Mouse (Mus musculus) megakaryocyte, embryonic 14.5 days (primary cell): ENCODE measurements around the gene Nsun6. TPM values are rescaled to one million over a fixed set of nuclear protein-coding genes. Genes with fewer than 3 reads are reported as not detected.

Experiments
- H3K27me3 ChIP-seq: replicated peaks from 2 replicates; pipeline ENCODE3; 2012; ENCODE audit warnings: inconsistent platforms
- H3K36me3 ChIP-seq: replicated peaks from 2 replicates; pipeline ENCODE3; 2012; ENCODE audit warnings: low read length, inconsistent platforms, mixed read lengths
- H3K4me1 ChIP-seq: 2 replicates; pipeline ENCODE4 v1.6.1; 2012; ENCODE audit warnings: inconsistent platforms
- H3K4me3 ChIP-seq: replicated peaks from 2 replicates; pipeline ENCODE3; 2012; ENCODE audit warnings: moderate library complexity, mild to moderate bottlenecking, inconsistent platforms
- H3K9me3 ChIP-seq: 2 replicates; pipeline ENCODE4 v1.6.1; 2012; ENCODE audit warnings: inconsistent platforms
- FLI1 ChIP-seq: IDR thresholded peaks from 2 replicates; pipeline ENCODE4 v1.6.1; 2012; ENCODE audit warnings: low read length, inconsistent platforms, mixed read lengths
- GATA1 ChIP-seq: IDR thresholded peaks from 3 replicates; pipeline ENCODE4 v1.6.1; 2012; ENCODE audit warnings: mixed read lengths, low read length, inconsistent platforms, borderline replicate concordance
- polyA plus RNA-seq: library from polyadenylated mRNA; stranded (reverse); fragments of >175 nt; gene quantifications from 2 replicates; pipeline ENCODE4 v1.2.3, GENCODE M21; 2012; ENCODE audit warnings: low replicate concordance; ENCODE audit not compliant: insufficient read depth

The Nsun6 gene
- polyA plus RNA-seq, 1 experiment = 0.17 TPM

DNA sequence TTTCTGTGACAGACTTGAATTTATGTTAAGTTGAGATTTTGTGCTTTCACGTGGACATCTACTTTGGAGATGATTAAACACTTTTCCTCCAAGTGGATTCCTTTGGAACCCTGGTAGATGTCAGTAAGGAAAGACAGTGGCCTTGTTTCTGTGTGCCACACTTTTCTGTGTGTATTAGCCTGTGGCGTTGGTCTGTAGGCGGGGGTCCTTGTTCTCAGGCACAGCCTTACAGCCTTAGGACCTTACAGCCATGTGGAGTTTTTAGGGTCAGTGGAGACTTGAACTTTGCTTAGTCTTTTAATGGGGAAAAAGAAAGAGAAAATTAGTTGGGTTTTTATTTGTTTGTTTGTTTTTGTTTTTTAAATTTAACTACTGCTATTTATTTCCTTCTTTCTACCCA is 6.0 kb upstream of the Nsun6 start:
- peaks cover 11% of the 10 kb centered on the region for H3K36me3 ChIP-seq
- no peak overlapping the region for H3K4me3 ChIP-seq
- TF ChIP-seq FLI1 (no peak), GATA1 (no peak)
- no peaks in the 10 kb centered on the region for H3K9me3 ChIP-seq
- H3K4me1 ChIP-seq = peaks cover 33% of the 10 kb centered on the region
- no peaks in the 10 kb centered on the region for H3K27me3 ChIP-seq

DNA sequence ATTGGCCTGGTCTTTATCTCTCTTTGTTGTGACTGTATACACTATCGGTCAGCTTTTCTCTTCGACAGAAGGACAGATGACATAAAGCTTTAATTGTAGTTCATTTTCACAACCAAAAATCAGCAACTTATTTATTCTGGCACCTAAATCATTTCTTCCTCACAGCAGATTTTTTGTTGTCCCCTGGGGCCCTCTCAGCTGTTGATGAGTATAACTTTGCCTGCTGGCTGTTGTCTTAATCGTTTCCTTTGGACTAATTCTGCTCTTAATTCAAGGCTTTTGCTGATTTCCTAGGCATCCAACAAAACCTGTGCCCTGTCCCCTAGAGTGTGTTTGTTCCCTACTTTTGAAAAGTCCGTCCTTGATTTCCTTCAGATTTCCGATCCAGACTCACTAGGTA is 3.4 kb upstream of the Nsun6 start:
- Histone ChIP-seq H3K4me3 (no peak overlapping the region), H3K27me3 (no peaks in the 10 kb centered on the region), H3K9me3 (no peaks in the 10 kb centered on the region), H3K4me1 (peaks cover 24% of the 10 kb centered on the region), H3K36me3 (no peaks in the 10 kb centered on the region)
- TF ChIP-seq FLI1 = no peak
- no peak for TF ChIP-seq GATA1

DNA sequence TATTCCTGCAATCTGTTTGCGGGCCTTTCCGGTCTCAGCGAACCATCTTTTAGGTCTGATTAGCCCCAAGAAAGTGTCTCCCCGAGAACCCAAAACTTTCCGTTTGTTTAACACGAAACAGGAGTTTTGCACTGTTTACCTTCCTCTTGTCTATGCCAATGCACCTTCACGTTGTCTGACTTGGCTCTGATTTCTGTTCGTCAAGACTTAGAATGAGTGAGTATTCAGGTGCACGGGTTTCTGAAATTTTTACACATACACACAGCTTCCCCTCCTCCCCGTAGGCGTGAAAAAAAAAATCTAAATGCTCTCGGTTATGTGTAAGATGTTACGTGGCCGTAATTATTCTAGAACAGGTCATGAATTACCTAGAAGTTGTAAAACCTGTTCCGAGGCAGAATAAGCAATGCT is 877 bp upstream of the Nsun6 start:
- no peaks in the 10 kb centered on the region for H3K9me3 ChIP-seq
- H3K27me3 ChIP-seq = no peaks in the 10 kb centered on the region
- peaks cover 29% of the 10 kb centered on the region for H3K4me1 ChIP-seq
- H3K4me3 ChIP-seq = peak overlapping the region; percentile 96
- no peaks in the 10 kb centered on the region for H3K36me3 ChIP-seq
- TF ChIP-seq FLI1 (no peak), GATA1 (no peak)

DNA sequence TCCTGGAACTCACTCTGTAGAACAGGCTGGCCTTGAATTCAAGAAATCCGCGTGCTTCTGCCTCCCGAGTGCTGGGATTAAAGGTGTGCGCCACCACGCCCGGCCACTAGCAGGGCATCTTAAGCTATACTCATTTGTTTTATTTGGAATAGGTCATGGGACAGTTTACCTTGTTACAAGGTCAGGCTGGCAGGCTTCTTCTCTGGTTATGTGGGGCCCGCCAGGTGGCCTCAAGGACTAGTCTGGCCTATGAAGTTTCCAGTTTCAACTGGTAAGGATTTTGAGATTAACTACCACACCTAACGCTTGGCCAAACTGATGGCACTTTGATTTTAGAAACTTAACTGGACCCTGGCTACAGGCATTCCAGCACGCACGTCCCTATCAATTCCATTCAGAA is 373 bp downstream of the Nsun6 start:
- H3K4me1 ChIP-seq = peaks cover 41% of the 10 kb centered on the region
- H3K9me3 ChIP-seq = no peaks in the 10 kb centered on the region
- no peaks in the 10 kb centered on the region for H3K36me3 ChIP-seq
- no peaks in the 10 kb centered on the region for H3K27me3 ChIP-seq
- TF ChIP-seq FLI1 (no peak), GATA1 (no peak)
- H3K4me3 ChIP-seq = peak overlapping the region; percentile 96

DNA sequence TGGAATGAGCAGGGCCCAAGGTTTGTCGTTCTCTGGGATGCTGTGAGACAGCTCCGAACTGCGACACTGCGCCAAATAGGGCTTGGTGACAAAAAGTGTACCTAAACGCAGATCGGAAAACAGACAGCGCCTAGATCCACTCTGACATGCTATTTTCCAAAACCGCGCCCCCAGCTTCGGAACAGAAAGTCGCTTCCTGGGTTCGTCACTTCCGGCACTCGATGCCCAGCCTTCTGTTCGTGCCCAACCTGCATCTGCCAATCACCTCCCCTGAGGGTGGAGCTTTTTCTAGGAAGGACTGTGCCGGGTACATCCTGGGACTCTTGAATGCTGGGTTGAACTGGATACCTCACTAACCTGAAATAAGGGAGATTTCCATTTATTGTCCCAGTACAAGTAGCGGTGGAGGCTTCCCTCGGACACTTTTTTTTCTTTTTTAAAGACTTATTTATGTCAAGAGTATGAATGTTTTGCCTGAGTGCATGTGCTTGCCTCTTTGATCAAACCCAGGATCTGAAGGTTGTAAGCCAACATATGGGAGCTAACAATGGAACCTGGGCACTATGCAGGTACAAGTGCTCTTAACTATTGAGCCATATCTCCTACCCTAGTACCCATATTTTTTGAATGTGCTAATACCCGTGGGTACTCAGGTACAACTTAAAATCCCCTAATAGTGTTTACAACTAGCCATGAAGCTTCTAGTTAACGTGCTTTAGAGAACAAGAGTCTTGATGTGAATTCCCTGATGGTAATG is 5.6 kb downstream of the Nsun6 start, which contains the start of gene Arl5b:
Gene Arl5b (plus strand): TSS at position 279 of the 757 bp plus-strand sequence.
- Histone ChIP-seq H3K27me3 (no peaks in the 10 kb centered on the region), H3K4me3 (peak within 1 kb of the TSS; percentile 96), H3K9me3 (no peaks in the 10 kb centered on the region), H3K36me3 (peaks cover 20% of the 10 kb centered on the region), H3K4me1 (peaks cover 36% of the 10 kb centered on the region)
- peak; percentile 76 for TF ChIP-seq FLI1
- no peak for TF ChIP-seq GATA1

DNA sequence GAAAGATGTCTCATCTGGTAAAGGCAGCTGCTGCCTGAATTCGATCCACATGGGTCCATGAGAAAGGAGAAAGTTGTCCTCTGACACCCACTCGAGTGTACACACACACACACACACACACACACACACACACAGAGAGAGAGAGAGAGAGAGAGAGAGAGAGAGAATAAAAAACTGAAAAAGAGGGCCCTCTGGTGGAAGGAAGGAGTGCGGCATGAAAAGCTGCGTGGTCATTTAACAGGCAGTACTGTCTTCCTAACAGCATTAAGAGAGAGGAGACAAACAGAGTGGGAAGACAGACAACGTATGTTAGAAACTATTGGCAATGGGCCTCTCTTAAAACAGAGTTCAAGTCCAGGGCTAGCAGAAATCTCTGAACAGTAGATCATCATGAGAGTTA is 14.5 kb downstream of the Nsun6 start:
- H3K4me1 ChIP-seq = 0 out of 2 replicates have a peak, but pooled peaks cover 3% of the 10 kb centered on the region
- TF ChIP-seq GATA1 (no peak), FLI1 (no peak)
- no peak overlapping the region for H3K4me3 ChIP-seq
- H3K36me3 ChIP-seq = peaks cover 59% of the 10 kb centered on the region
- no peaks in the 10 kb centered on the region for H3K9me3 ChIP-seq
- no peaks in the 10 kb centered on the region for H3K27me3 ChIP-seq

DNA sequence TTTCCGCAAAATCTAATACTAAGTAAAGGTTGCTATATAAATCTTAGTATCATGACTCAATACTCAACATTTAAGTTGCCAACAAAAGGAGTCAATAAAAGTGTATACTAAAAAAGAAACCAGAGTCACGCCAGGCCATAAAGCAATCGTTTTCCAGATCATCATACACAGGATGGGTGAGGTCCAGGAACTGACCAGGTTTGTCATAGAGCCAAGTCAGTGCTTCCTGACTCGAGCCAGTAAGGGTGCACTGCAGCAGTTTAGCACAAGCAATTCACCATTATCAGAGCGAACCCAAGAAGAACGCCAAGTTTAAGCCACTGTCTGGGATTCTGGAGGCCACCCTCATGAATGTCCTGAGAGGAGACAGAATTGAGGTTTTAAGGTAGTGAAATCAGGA is 16.2 kb downstream of the Nsun6 start:
- Histone ChIP-seq H3K9me3 (no peaks in the 10 kb centered on the region), H3K4me3 (no peak overlapping the region), H3K4me1 (0 out of 2 replicates have a peak, but pooled peaks cover 3% of the 10 kb centered on the region), H3K36me3 (peaks cover 54% of the 10 kb centered on the region), H3K27me3 (no peaks in the 10 kb centered on the region)
- TF ChIP-seq FLI1 (no peak), GATA1 (no peak)

DNA sequence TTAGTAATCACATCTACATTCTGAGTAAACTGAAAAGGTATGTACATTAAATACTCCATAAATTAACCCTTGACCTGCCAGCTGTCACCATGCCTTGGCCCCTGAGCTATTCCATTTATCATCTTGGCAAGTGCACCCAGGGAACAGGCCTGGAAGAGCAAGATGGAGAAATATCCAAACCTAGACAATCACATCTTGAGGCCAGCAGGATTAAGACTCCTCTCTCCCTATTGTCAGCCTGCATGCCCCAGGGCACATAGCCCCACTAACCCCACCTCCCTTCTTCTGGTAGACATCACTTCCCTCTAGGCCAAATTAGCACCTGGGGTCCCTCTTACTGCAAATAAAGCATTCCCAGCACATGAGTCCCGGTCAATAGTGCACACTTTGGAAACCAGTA is 27.1 kb downstream of the Nsun6 start:
- Histone ChIP-seq H3K36me3 (peaks cover 50% of the 10 kb centered on the region), H3K4me3 (no peak overlapping the region), H3K9me3 (no peaks in the 10 kb centered on the region), H3K4me1 (no peaks in the 10 kb centered on the region), H3K27me3 (no peaks in the 10 kb centered on the region)
- TF ChIP-seq GATA1 = no peak
- TF ChIP-seq FLI1 = no peak

DNA sequence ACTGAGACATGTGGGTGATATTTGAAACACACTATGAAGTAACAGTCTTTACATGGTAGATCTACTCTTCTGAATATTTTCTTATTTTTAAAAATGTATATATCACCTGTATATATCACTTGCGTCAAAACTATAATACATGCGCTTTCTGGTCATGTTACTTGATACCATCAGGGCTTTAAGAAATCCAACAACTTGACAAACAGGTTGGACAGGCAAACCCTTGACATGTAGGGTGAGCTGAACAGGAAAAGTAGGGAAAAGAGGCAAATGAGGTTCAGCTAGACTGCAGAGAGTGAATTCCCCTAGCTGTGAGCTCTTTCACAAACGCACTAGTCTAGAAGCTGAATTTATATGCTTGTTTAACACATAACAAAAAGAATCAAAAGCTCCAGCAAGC is 28.1 kb downstream of the Nsun6 start:
- no peaks in the 10 kb centered on the region for H3K9me3 ChIP-seq
- H3K4me3 ChIP-seq = no peak overlapping the region
- no peaks in the 10 kb centered on the region for H3K27me3 ChIP-seq
- H3K36me3 ChIP-seq = peaks cover 41% of the 10 kb centered on the region
- no peaks in the 10 kb centered on the region for H3K4me1 ChIP-seq
- TF ChIP-seq GATA1 (no peak), FLI1 (no peak)

DNA sequence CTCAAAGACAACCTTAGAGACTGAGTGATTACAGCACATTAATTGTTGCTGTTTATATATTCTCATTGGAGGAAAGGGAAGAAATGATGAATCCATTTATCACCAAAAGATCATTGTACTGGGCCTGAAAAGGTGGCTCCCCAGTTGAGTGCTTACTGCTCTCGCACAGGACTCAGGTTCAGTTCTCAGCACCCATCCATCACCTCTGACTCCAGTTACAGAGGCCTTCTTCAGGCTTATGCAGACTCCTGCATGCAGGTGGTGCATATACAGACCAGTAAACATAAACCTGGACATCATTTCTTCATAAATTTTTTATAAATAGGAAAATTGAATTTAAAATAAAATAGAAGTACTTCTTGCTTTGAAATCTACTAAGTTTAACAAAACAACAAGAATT is 46.8 kb downstream of the Nsun6 start:
- no peaks in the 10 kb centered on the region for H3K9me3 ChIP-seq
- TF ChIP-seq GATA1 (no peak), FLI1 (no peak)
- no peak overlapping the region for H3K4me3 ChIP-seq
- no peaks in the 10 kb centered on the region for H3K27me3 ChIP-seq
- peaks cover 56% of the 10 kb centered on the region for H3K36me3 ChIP-seq
- no peaks in the 10 kb centered on the region for H3K4me1 ChIP-seq
